Mouse (Mus musculus) CH12.LX (cell line): ENCODE data around the gene Clpsl2.

Experiments used
- ELF1 ChIP-seq: IDR thresholded peaks from 2 replicates; pipeline ENCODE4 v1.6.1; 2014; ENCODE audit warnings: low read depth, mild to moderate bottlenecking, inconsistent platforms, low read length, improper control_type of control experiment
- SMC3 ChIP-seq: IDR thresholded peaks from 2 replicates; pipeline ENCODE4 v1.6.1; 2011; ENCODE audit warnings: low read depth, low read length, improper control_type of control experiment

GRCm38 (mm10) chr17:28592998-28593397 is 43.8 kb downstream of the Clpsl2 start:
- TF ChIP-seq ELF1 (no peak), SMC3 (peak; percentile 76)
